Mouse (Mus musculus): ENCODE results near the gene Rhbdd3. TPM values are rescaled to one million over a fixed set of nuclear protein-coding genes. Genes with fewer than 3 reads are reported as not detected.

Rhbdd3 gene
- polyA plus RNA-seq (2011; ENCODE audit: insufficient read depth, insufficient read length, low read depth, missing spikeins), result 18.3 and 20.3 TPM in 2 replicates

GRCm38 (mm10) chr11:5098736-5099542 is at the start of gene Rhbdd3, which contains the start of gene Ewsr1:
TSS of gene Rhbdd3 (plus strand) at chr11:5098926.
TSS of gene Ewsr1 (minus strand) at chr11:5099266.
- TF ChIP-seq EP300 (IDR thresholded peaks at IDR 0.05; ENCODE audit: insufficient read depth, low read depth, low read length) (peak; percentile 54; the same call in 1 of the 2 replicates), POLR2A (IDR thresholded peaks at IDR 0.05; ENCODE audit: insufficient read depth, low read length) (peak; percentile 67), CTCF (IDR thresholded peaks at IDR 0.05; ENCODE audit: low read depth, low read length) (no peak)
- peaks cover 3% of the 10 kb centered on the region for H3K4me1 ChIP-seq (ENCODE audit: control insufficient read depth, insufficient read depth, low read length)
- H3K9ac ChIP-seq (ENCODE audit: low read depth, poor library complexity, severe bottlenecking), result peak within 1 kb of the TSS; percentile 99
- peak within 1 kb of the TSS; percentile 57 for H3K27ac ChIP-seq (ENCODE audit: insufficient read depth, low read length)
- no peaks in the 10 kb centered on the region for H3K27me3 ChIP-seq (ENCODE audit: control insufficient read depth, insufficient read depth, low read length, poor library complexity, severe bottlenecking)
- peak within 1 kb of the TSS; percentile 80 for H3K4me3 ChIP-seq (ENCODE audit: low read depth, low read length)
- peaks cover 6% of the 10 kb centered on the region for H3K36me3 ChIP-seq (ENCODE audit: control insufficient read depth, insufficient read depth, low read length, poor library complexity, severe bottlenecking)
- H3K9me3 ChIP-seq (replicated peaks; ENCODE audit: control insufficient read depth, insufficient read depth, low read length, poor library complexity, severe bottlenecking), result no peaks in the 10 kb centered on the region

DNA sequence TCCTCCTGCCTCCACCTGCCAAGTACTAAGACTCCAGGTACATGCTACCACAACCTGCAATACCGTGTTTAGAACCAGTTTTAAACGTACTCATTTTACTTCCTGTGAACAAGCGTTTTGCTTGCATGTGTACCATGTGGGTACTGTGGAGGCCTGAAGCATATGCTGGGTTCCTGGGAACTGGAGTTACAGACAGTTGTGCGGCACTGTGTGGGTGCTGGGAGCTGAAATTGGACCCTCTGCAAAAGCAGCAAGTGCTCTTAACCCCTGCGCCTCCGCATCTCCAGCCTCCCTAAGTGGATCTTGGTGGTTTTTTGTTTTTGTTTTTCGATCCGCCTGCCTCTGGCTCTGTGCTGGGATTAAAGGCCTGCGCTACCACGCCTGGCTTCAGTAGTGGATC is 47.1 kb upstream of the Rhbdd3 start:
- TF ChIP-seq EP300 (IDR thresholded peaks at IDR 0.05; ENCODE audit: insufficient read depth, low read depth, low read length), result no peak
- TF ChIP-seq CTCF (IDR thresholded peaks at IDR 0.05; ENCODE audit: low read depth, low read length), result no peak
- no peak for TF ChIP-seq POLR2A (IDR thresholded peaks at IDR 0.05; ENCODE audit: insufficient read depth, low read length)
- Histone ChIP-seq H3K4me3 (ENCODE audit: low read depth, low read length) (no peak overlapping the region), H3K9me3 (replicated peaks; ENCODE audit: control insufficient read depth, insufficient read depth, low read length, poor library complexity, severe bottlenecking) (no peaks in the 10 kb centered on the region), H3K27ac (ENCODE audit: insufficient read depth, low read length) (no peak overlapping the region), H3K36me3 (ENCODE audit: control insufficient read depth, insufficient read depth, low read length, poor library complexity, severe bottlenecking) (no peaks in the 10 kb centered on the region), H3K9ac (ENCODE audit: low read depth, poor library complexity, severe bottlenecking) (no peak overlapping the region), H3K4me1 (ENCODE audit: control insufficient read depth, insufficient read depth, low read length) (peaks cover 11% of the 10 kb centered on the region), H3K27me3 (ENCODE audit: control insufficient read depth, insufficient read depth, low read length, poor library complexity, severe bottlenecking) (no peaks in the 10 kb centered on the region)

DNA sequence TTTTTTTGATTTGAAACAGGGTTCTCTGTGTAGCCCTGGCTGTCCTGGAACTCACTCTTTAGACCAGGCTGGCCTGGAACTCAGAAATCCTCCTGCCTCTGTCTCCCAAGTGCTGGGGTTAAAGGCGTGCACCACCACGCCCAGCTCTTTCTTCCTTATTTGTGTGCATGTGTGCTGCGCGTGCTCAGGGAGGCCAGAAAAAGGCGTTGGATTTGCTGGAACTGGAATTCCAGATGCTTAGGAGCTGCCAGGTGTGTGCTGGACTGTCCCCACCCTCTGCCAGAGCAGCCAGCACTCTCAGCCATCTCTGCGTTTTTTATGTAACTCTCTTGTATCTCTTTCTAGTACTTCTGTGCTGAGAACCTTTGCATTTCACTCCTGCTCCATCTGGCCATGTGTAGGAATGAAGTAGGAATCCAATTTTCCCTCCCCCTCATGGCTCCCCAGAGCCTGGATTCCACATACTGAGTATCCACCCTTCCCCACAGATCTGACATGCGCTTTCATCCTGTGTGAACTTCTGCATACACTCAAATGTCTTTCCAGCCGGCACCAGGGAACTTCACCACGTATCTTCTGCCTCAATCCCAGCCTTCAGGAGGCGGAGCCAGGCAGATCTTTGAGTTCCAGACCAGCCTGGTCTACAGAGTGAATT is 46.4 kb upstream of the Rhbdd3 start:
- Histone ChIP-seq H3K27ac (ENCODE audit: insufficient read depth, low read length) (peak overlapping the region; percentile 60; the same call in 1 of the 2 replicates), H3K4me3 (ENCODE audit: low read depth, low read length) (no peak overlapping the region), H3K9me3 (replicated peaks; ENCODE audit: control insufficient read depth, insufficient read depth, low read length, poor library complexity, severe bottlenecking) (no peaks in the 10 kb centered on the region), H3K36me3 (ENCODE audit: control insufficient read depth, insufficient read depth, low read length, poor library complexity, severe bottlenecking) (no peaks in the 10 kb centered on the region), H3K27me3 (ENCODE audit: control insufficient read depth, insufficient read depth, low read length, poor library complexity, severe bottlenecking) (no peaks in the 10 kb centered on the region), H3K4me1 (ENCODE audit: control insufficient read depth, insufficient read depth, low read length) (peaks cover 11% of the 10 kb centered on the region), H3K9ac (ENCODE audit: low read depth, poor library complexity, severe bottlenecking) (0 out of 2 replicates have a peak overlapping the region, but pooled peaks have one; percentile 25)
- no peak for TF ChIP-seq CTCF (IDR thresholded peaks at IDR 0.05; ENCODE audit: low read depth, low read length)
- no peak for TF ChIP-seq POLR2A (IDR thresholded peaks at IDR 0.05; ENCODE audit: insufficient read depth, low read length)
- no peak for TF ChIP-seq EP300 (IDR thresholded peaks at IDR 0.05; ENCODE audit: insufficient read depth, low read depth, low read length)

- no peak overlapping the region for H3K27ac ChIP-seq (ENCODE audit: insufficient read depth, low read length)
- TF ChIP-seq EP300 (IDR thresholded peaks at IDR 0.05; ENCODE audit: insufficient read depth, low read depth, low read length) (no peak), POLR2A (IDR thresholded peaks at IDR 0.05; ENCODE audit: insufficient read depth, low read length) (no peak), CTCF (IDR thresholded peaks at IDR 0.05; ENCODE audit: low read depth, low read length) (no peak)
- 0 out of 2 replicates have a peak, but pooled peaks cover 3% of the 10 kb centered on the region for H3K27me3 ChIP-seq (ENCODE audit: control insufficient read depth, insufficient read depth, low read length, poor library complexity, severe bottlenecking)
- peaks cover 11% of the 10 kb centered on the region for H3K4me1 ChIP-seq (ENCODE audit: control insufficient read depth, insufficient read depth, low read length)
- H3K9me3 ChIP-seq (replicated peaks; ENCODE audit: control insufficient read depth, insufficient read depth, low read length, poor library complexity, severe bottlenecking), result no peaks in the 10 kb centered on the region
- H3K36me3 ChIP-seq (ENCODE audit: control insufficient read depth, insufficient read depth, low read length, poor library complexity, severe bottlenecking), result no peaks in the 10 kb centered on the region
- peak overlapping the region; percentile 51 for H3K9ac ChIP-seq (ENCODE audit: low read depth, poor library complexity, severe bottlenecking)
- H3K4me3 ChIP-seq (ENCODE audit: low read depth, low read length), result peak overlapping the region; percentile 21; the same call in 1 of the 2 replicates
Observed at GRCm38 (mm10) chr11:5054151-5054550, 44.6 kb upstream of the Rhbdd3 start.

GRCm38 (mm10) chr11:5054874-5055273 is 43.9 kb upstream of the Rhbdd3 start:
- Histone ChIP-seq H3K27me3 (ENCODE audit: control insufficient read depth, insufficient read depth, low read length, poor library complexity, severe bottlenecking) (0 out of 2 replicates have a peak, but pooled peaks cover 3% of the 10 kb centered on the region), H3K9ac (ENCODE audit: low read depth, poor library complexity, severe bottlenecking) (peak overlapping the region; percentile 51), H3K27ac (ENCODE audit: insufficient read depth, low read length) (no peak overlapping the region), H3K9me3 (replicated peaks; ENCODE audit: control insufficient read depth, insufficient read depth, low read length, poor library complexity, severe bottlenecking) (no peaks in the 10 kb centered on the region), H3K36me3 (ENCODE audit: control insufficient read depth, insufficient read depth, low read length, poor library complexity, severe bottlenecking) (no peaks in the 10 kb centered on the region), H3K4me1 (ENCODE audit: control insufficient read depth, insufficient read depth, low read length) (peaks cover 11% of the 10 kb centered on the region), H3K4me3 (ENCODE audit: low read depth, low read length) (no peak overlapping the region)
- TF ChIP-seq POLR2A (IDR thresholded peaks at IDR 0.05; ENCODE audit: insufficient read depth, low read length), result no peak
- no peak for TF ChIP-seq EP300 (IDR thresholded peaks at IDR 0.05; ENCODE audit: insufficient read depth, low read depth, low read length)
- no peak for TF ChIP-seq CTCF (IDR thresholded peaks at IDR 0.05; ENCODE audit: low read depth, low read length)

Measured in ES-Bruce4 (cell line).